Mouse (Mus musculus) common myeloid progenitor, adult 5-6 weeks (primary cell): Measurements from ENCODE around the gene Acer3. TPM values are rescaled to one million over a fixed set of nuclear protein-coding genes. Genes with fewer than 3 reads are reported as not detected.
A peak's percentile ranks its signal among the peaks of the same experiment; 100 is the strongest.
"Not testable (repeated sequence)": the region's sequence is repeated elsewhere in the genome, so short reads cannot be mapped to it uniquely, and the experiment has no call there.

Source experiments
- ATAC-seq: replicated peaks from 2 replicates; pipeline ENCODE4 v1.8.0; 2016; ENCODE audit warnings: low read depth, mild to moderate bottlenecking, moderate TSS enrichment, inconsistent platforms; ENCODE audit not compliant: poor library complexity, severe bottlenecking
- total RNA-seq: library from RNA; stranded (forward); fragments of 200-1000, 187-1606 nt; gene quantifications from 2 replicates; pipeline ENCODE4 v1.2.3, GENCODE M21; 2017

Gene Acer3
- total RNA-seq, 1 experiment from 2014 or later: 25.4 TPM

DNA sequence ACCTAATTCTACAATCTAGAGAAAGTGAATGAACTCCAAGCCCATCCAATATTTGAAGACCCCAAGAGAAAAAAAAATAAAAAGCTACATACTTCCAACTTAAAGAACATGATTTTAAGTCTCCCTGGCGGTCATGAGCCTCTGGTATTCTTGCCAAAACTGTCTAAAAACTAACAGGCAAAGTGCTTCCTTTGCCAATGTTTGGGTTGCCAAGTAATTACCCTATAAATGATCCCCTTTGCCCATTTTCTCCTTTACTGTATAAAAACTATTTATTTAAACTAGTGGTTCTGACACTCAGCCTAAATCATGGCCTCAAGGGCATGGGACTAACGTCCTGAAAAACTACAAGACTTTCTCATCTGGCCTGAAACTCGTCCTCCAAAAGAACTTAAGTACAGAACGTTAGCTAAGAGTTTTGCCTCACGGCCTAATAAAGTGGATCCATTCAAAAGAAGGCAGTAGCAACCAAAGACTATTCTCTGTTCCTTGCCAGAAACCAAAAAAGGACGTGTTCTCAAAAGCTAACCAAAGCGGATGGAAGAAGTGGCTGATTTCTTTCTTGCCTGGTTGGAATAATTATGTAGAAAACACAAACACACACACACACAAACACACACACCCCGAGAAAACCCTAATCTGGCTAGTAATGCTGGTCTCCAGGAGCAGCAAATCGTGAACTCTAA, 12.9 kb downstream of the Acer3 start:
- no peak for ATAC-seq

DNA sequence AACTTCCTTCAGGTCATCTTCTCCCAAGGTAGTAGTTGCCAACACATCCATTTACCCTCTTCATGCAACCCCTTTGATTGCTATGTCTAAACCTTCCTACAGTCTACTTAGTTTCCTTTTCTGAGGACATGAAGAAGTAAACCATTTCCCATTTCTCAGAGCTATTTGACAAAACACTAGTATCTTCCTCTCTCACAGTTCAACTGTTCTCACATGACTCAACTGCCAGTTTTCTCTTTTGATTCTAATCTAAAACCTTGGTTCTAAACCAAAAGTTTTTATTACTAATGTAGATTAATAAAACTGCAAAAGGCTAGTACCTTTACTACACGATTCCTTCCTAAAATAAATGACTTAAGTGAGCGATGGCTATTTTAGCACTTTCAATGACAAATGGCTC, 13.6 kb downstream of the Acer3 start:
- ATAC-seq: no peak

DNA sequence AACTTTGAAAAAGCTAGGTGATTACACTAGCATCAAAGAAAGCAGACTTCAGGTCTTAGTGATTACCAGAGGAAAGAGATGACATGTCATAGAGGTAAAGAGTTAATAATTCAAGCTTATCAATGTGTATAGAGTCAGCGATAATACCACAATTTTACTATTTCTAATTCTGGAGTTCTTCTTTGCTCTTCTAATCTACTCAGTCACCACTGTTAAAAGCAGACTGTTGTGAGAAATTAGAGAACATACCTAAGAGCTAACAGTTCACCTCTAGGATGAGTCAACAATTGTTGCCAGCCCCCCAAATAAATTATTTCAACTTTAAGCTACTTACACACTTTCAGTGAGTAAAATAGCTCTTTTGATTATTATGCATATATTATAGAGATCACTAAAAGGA, 28.1 kb downstream of the Acer3 start:
- no peak for ATAC-seq

DNA sequence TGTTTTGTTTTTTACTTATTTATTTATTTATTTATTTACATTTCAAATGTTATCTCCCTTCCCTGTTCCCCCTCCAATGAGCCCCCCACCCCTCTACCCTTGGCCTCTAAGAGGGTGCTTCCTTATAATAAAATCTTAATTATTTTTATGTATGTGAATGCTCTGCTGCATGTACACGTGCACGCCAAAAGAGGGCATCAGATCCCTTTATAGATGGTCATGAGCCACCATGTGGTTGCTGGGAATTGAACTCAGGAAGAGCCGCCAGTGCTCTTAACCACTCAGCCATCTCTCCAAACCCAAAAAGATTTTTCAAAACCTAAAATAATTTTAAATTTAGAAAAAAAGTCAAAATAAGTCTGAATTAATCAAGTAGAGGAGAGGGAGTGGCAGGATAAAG, 31.4 kb downstream of the Acer3 start:
- 0 out of 2 replicates have a peak, but pooled peaks have one; percentile 50 for ATAC-seq

DNA sequence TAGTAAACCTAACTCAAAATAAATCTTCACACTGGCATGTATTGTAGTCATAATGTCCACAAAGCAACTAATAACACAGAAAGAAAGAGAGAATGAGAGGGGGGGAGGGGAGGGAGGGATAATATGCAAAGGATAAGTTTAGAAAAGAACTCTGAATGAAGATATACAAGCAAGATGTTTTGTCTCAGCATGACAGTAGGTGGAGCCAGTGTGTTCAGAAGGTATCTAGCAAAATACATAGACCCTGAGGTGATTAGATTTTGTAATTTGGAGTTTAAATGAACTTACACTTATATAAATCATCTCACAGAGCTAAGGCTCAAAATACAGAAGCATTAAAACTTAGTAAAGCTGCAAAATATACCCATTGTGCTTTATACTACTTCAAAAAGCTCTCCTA, 44.7 kb downstream of the Acer3 start:
- ATAC-seq: no peak

DNA sequence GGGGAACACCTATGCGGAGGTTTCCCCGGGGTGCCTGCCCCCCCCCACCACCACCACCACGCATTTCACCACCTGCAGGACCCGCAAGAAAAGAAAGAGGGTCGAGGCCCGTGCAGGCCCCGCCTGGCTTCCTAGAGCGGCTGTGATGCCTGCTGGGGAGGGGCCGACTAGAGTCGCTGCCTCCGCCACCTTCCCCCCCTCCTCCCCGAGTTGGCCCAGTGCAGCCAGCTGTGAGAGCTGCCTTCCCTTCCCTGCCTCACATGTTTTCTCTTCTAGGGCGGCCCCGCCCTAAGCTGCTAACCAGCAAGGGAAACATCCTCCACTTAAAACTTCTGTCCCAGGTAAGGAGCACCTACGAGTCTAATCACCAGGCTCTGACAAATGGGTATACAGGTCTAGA, 52.8 kb downstream of the Acer3 start:
- not testable (repeated sequence) for ATAC-seq

DNA sequence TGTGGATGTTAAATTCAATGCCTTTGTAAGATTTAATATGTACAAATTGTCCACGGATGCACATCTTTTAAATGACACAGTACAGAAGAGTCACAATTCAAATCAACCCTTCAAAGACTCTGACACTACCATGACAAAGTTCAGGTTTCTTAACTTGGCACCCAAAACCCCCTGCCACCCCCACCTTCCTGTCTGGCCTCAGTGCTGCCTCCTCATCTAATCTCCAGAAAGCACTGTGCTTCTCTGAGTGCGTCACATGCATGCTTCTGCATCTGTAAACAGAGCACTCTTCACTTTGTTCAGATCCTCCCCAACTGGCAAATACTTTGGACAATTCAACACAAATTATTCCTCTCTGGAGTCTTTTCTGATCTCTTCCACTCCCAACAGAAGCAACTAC, 68.5 kb downstream of the Acer3 start:
- ATAC-seq: no peak

DNA sequence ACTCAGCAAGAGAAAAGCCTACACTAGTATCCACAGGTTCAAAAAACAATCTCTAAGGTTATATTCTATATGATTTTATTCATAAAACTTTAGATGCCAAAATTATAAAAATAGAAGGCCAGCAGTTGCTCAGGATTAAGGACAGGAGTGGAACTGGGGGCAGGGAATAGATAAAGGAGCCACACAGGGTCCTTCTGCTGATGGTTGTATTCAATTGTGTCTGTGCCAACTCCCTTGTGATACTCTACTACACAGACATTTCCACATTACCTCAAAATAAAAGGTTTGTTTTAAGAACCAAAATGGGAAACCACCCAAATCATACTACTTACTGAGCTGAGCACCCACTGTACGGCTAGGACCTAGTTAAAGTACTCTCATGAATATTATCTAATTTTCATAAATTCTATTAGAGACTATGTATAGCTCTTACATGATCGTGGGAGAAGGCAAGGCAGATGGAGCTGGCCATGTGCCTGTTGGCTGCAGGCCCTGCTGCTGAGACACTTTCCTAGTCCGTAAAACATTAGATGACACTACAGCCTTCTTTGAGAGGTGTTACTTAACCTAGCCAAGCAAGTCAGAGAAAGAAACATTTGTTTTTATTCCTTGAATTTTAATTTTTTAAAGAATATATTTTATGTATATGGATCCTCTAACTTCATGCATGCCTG, 84.2 kb downstream of the Acer3 start:
- ATAC-seq: no peak

DNA sequence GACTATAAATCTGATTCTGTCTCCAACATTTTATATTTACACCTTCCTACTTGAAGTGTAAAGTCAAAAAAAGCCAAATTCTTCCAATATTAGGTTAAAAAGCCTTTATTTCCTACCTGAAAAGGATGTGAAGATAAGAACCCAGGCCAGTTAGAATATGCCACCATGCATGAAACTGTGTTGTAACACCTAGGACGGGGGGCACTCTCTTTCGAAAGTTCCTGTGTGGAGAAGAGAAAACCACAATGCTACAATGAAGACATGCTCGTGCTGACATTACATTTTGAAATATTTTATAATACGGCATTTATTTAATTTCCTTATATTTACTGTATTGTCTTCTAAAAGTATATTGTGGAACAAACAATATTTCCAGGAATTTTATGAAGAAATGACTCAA, 97.2 kb downstream of the Acer3 start:
- no peak for ATAC-seq

DNA sequence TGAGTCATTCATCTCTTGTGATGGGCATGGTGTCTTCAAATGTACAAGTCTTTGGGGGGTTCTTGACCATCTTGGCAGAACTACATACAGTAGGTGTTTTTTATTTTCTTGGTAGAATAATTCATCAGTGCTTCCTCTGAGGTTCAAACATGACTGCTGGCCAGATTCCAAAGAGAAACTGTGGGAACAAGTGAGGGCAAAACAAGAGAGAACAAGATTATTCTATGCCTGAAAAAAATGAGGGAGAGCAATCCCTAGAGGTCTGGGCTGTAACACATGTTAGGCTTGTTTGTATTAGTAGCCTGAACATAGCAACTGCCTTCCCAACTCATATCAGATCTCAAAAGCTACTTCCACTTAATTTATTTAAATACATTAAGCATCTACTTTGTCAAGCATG, 104.3 kb downstream of the Acer3 start:
- no peak for ATAC-seq

DNA sequence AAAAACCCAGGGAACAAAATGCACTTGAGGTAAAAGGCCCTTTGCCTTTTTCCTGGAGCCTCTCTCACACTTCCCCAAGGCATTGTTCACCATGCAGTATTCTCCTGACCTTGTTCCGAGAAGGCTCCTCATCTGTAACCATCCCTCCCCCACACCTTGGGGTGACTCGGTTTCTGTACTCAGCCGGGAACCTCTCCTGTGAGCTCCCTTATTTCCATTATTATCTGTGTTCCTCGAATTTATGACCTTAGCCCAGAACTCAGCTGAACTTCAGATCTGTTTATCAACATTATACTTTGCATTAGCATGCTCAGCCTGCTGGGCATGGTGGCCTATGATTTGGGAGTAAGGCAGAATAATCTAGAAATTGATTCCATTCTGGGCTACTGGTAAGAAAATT, 118.1 kb downstream of the Acer3 start:
- no peak for ATAC-seq

DNA sequence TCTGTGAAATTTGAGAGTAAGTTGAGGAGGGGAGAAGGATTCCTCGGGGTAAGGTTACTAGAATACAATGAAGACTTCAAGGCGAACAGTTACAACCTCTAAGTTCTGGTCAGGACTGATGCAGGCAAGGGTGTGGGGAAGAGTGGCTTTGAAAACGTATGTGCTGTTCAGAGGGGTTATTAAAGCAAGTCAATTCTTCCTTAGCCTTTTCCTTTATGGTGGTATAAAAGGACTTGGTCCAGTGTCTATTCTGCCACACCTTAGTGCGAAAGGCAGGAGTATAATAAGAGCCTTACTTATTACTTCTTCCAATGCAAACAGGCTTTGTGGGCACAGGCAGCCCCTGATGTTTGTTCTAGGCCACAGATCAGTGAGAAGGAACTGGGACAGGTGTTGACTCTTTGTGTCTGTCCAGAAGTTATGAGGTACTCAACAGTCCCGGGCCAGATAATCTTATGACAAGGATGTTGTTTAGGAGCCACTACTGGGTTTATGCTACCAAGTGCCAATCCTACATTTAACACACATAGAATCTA, 119.4 kb downstream of the Acer3 start:
- no peak for ATAC-seq

DNA sequence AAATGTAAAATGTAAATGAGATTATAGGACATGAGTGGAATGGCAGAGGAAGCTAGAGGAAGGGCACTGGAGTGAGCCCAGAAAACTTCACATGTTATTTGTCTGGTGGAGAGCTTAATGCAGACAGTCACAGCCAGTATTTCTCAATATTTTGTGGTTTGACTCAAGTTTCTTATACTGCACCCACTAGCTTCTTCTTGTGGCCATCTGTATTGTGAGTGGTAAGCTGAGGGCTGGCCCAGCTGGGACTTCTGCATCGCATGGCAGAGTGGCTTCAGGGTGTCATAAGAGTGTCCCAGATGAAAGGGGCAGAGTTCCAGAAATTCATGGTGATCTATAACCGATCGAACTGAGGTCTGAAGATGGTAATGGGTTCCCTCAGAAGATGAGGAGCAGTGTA, 120.6 kb downstream of the Acer3 start:
- ATAC-seq: peak; percentile 91

DNA sequence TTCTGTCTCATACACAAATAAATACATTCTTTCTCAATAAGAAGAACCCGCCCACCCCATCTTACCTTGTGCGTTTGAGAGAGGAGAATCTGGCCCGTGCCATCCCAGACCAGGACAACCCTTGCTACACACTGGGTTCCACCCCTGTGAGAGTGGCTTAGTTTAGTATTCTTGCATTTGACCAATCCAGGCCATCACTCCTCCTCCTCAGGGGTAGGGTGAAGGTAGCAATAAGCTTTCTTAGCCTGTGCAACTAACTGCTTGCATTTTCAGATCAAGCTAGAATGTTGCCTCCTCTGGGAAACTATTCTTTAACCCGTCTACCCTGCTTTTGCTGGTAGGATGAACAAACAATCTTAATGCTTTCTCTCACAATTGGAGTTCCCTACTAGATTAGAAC, 121.6 kb downstream of the Acer3 start, which contains the start of gene B3gnt6:
Gene B3gnt6 (minus strand): TSS at position 101 of the 400 bp plus-strand sequence.
- no peak for ATAC-seq

DNA sequence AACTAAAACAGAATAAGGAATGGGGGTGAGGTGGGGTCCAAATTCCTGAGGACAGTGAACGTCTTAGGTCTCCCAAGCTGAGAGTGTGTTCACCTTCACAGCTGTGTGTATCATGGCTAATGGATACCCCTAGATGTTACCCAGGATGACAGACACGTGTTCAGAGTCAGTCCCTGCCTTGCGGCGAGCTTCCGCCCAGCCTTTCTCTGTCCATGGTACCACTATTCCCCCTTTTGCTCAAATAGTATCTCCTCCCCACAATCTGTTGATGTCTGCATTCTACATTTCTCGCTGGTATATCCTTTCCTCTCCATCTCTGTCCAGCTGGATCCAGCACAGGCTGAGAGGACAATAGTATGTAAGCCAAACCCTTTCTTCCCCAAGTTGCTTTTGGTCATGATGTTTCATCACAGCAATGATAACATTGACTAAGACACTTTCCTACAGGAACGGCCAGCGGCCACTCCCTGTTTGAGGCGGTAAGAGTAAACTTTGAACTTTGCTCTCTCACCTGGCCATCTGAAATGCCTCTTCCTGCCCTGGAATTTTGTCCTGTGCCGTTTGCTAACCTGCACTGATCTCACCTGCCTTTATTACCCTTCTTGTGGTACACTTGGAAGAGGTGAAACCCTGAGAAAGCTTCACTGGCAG, 125.7 kb downstream of the Acer3 start:
- ATAC-seq: no peak

DNA sequence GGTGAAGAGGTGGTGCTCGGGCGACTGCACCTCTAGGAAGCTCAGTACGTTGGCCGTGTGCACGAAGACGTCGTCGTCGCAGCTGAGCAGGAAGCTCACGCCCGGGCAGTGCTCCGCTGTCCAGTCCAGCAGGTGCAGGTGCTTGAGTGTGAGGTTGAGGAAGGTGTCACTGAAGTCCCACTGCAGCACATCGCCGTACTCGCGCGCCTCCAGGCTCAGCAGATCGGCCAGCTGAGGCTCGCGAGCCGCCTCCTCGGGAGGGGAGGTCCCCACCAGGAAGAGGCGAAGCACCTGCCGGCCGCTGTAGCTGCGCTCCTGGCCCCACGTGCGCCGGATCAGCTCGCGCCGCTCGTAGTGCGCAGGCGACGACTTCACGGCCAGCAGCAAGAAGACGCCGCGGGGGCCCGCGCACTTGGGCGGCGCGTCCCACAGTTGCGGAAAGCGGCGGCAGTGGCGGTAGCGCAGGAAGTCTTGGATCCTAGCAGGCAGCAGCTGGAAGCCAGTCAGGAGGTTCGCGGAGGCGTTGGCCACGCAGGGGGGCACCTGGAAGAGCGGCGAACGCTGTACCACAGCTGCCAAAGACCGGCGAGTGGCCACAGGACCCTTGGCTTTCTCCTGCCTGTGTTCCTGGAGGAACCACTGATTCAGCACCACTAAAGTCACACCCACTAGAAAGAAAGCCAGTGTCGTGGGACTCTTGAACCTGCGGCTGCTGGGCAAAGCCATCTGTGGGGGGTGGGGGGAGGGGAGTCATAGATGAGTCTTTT, 126.8 kb downstream of the Acer3 start:
- peak; percentile 23 for ATAC-seq

DNA sequence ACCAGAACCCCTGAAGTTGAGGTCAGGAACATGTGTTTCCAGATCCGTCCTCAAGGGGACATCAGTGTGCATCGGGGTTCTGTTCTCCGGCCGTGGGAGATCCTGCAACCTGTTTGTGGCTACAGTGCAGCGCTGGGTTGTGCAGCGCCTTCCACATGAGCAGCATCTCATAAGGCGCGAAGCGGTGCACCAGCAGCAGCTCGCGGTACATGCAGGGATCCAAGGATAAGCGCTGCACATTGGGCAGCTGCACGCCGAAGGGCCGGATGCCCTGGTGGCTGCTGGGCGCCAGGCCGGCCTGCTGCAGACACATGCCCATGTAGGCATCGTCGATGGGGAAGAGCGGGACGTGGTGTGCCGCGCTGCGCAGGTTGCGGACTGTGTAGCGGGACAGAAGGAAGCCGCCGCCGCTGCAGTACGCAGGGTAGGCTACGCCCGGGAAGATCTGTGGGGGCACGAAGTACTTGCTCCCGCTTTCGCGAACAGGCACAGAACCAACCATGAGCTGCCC, 127.4 kb downstream of the Acer3 start:
- peak; percentile 67 for ATAC-seq

DNA sequence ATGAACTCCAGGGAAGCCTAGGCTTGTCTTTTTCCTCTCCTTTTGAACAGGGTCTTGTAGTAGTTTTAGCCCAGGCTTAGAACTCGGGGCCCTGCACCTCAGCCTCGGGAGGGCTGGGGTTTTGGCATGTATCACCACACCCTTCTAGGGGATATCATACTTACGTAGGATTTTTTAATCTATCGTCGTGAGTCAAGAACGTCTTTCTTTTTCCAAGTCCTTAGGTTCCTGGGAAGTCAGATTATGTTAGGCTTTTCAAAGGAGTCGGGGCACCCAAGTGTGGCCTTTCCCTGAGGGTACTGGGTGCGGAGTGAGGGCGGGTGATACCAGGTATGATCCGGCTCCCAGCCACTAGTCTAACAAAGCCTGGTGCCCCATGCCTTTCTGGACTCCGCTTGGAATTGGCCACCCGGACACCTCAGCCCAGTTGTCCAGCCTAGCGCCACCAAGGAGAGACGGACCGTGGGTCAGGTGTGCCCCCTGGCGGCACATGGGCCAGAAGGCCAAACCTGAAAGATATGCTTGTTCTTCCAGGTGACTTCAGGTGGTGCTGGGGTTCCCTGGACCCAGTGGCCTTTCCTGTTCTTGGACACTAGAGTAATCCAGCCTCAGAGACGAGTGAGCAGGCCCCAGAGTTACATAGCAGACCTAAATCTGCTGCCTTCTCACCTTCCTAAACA, 129.3 kb downstream of the Acer3 start:
- no peak for ATAC-seq

DNA sequence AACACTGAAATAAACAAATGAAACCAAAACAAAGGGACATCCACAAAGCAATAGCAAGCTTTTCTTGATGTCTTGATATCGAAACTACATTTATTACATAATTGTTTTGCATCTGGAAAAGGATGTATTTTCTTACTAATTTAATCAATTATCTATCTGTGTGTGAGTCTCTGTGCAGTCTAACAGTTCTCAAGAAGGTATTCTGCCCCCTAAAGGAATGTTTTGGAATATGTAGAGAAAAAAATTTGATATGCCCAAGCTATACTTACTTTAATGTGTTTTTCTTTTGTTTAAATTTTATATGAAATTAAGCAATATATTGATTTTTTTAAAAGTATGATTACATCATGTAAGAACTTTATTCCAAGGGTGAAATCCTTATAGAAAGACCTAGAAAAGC, 130.4 kb downstream of the Acer3 start:
- ATAC-seq: no peak

DNA sequence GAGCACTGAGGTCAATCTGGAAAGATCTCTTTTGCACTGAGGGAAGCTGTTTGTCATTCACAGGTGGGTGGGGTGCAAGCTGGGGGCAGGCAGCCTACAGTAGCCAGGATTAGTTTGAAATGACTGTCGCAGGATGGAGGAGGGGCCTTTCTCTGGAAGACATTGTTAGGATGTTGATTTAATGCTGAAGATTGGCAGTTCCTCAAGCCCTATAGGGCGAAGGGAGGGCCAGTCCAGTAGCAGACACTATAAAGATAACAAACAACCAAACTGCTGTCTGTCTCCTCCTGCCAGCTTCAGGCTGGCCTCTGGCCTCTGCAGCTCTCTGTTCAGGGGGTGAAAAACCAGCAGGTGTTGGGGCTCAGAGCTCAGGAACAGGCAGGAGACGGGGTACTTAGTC, 131.3 kb downstream of the Acer3 start:
- ATAC-seq: no peak
